Mouse (Mus musculus) C2C12 (cell line): ENCODE data around the gene Aspg. TPM values are rescaled to one million over a fixed set of nuclear protein-coding genes. Genes with fewer than 3 reads are reported as not detected.

ENCODE experiments used
- H3K27me3 ChIP-seq: one replicate; pipeline ENCODE4 v1.6.1; 2011; ENCODE audit not compliant: control insufficient read depth, insufficient read depth, insufficient read length
- H3K36me3 ChIP-seq: one replicate; pipeline ENCODE4 v1.6.1; 2011; ENCODE audit not compliant: control insufficient read depth, insufficient read depth
- H3K4me3 ChIP-seq: one replicate; pipeline ENCODE4 v1.5.1; 2011; ENCODE audit warnings: mild to moderate bottlenecking, control low read depth; ENCODE audit not compliant: poor library complexity, insufficient read depth, severe bottlenecking
- H3K79me2 ChIP-seq: one replicate; pipeline ENCODE4 v1.6.1; 2011; ENCODE audit not compliant: control insufficient read depth, insufficient read depth
- H3K79me3 ChIP-seq: one replicate; pipeline ENCODE4 v1.6.1; 2011; ENCODE audit warnings: low read depth, control low read depth
- H3ac ChIP-seq: one replicate; pipeline ENCODE3; 2011; ENCODE audit warnings: low read depth; ENCODE audit not compliant: control insufficient read depth, insufficient read length
- CEBPB ChIP-seq: IDR thresholded peaks from one replicate; pipeline ENCODE4 v1.6.1; 2011; ENCODE audit warnings: low read depth, mild to moderate bottlenecking, control low read depth, moderate library complexity
- CTCF ChIP-seq: IDR thresholded peaks from one replicate; pipeline ENCODE4 v1.5.1; 2011; ENCODE audit not compliant: control insufficient read depth, insufficient read depth, insufficient read length
- FOSL1 ChIP-seq: IDR thresholded peaks from one replicate; pipeline ENCODE4 v1.8.0; 2011; ENCODE audit warnings: mild to moderate bottlenecking, low read length; ENCODE audit not compliant: poor library complexity, insufficient read depth, severe bottlenecking
- MAX ChIP-seq: IDR thresholded peaks from one replicate; pipeline ENCODE4 v1.6.1; 2011; ENCODE audit warnings: mild to moderate bottlenecking, control low read depth
- MYOD1 ChIP-seq: IDR thresholded peaks from one replicate; pipeline ENCODE4 v1.6.1; 2011; ENCODE audit warnings: low read depth; ENCODE audit not compliant: control insufficient read depth, insufficient read length
- MYOG ChIP-seq: IDR thresholded peaks from one replicate; pipeline ENCODE4 v1.6.1; 2011; ENCODE audit not compliant: control insufficient read depth, insufficient read length; ENCODE audit errors: extremely low read depth
- USF1 ChIP-seq: IDR thresholded peaks from one replicate; pipeline ENCODE4 v1.6.1; 2011; ENCODE audit warnings: low read depth, mild to moderate bottlenecking, control low read depth, moderate library complexity
- polyA plus RNA-seq: library from polyadenylated mRNA; unstranded; fragments of >200 nt; fragmentation: generic; extraction: Trizol; gene quantifications from one replicate; pipeline ENCODE4 v1.2.1, GENCODE M21; 2012; ENCODE audit warnings: missing spikeins

Gene Aspg
- polyA plus RNA-seq, 1 experiment = 0.13 TPM

DNA sequence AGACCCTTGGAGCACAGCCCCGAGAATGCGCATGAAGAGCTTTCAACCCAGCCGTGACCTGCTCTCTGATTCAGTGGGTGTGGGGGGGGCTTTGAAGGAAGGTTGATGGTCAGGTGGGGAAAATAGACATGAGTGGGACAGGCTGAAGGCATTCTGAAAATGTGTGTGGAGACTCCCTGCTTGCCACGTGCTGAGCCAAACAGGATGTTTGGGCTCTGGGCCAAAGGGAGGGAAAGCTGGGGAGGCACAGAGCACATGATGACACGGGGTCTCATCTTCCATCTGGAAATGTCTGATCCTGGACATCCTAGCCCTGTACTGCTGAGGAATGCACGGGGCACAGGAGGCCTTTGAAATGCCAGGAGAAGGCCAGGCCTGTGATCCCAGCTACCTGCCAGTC, 19.8 kb upstream of the Aspg start:
- no peaks in the 10 kb centered on the region for H3K36me3 ChIP-seq
- H3ac ChIP-seq = no peak overlapping the region
- H3K4me3 ChIP-seq = no peak overlapping the region
- H3K79me3 ChIP-seq = no peaks in the 10 kb centered on the region
- H3K27me3 ChIP-seq = no peaks in the 10 kb centered on the region
- H3K79me2 ChIP-seq = no peaks in the 10 kb centered on the region
- no peak for TF ChIP-seq MAX

- TF ChIP-seq MYOD1 (no peak), FOSL1 (no peak)
- Histone ChIP-seq H3K27me3 (no peaks in the 10 kb centered on the region), H3K79me2 (no peaks in the 10 kb centered on the region), H3K4me3 (no peak overlapping the region), H3K79me3 (no peaks in the 10 kb centered on the region), H3ac (no peak overlapping the region), H3K36me3 (no peaks in the 10 kb centered on the region)
Measured at GRCm38 (mm10) chr12:112088609-112089324, 17.7 kb upstream of the Aspg start.

DNA sequence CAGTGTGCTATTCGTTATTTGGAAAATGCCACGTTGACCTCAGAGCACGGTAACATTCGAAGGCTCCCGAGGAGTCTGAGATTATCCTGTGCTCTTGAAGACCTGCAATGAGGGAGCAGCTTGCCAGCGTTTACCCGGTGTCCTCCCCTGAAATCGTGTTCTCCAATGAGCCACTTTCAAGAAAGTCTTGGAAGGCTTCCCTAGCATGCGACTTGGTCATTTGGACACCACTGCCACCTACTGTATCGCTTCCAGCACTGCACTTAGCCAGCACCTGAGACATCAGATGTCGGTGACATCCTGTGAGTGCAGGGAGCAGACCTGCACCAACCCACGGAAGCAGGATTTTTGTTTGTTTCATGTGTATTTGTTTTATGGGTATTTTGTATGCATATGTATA, 15.4 kb upstream of the Aspg start:
- Histone ChIP-seq H3K4me3 (no peak overlapping the region), H3ac (no peak overlapping the region), H3K27me3 (no peaks in the 10 kb centered on the region), H3K36me3 (no peaks in the 10 kb centered on the region), H3K79me2 (no peaks in the 10 kb centered on the region), H3K79me3 (no peaks in the 10 kb centered on the region)
- TF ChIP-seq USF1 (no peak), CTCF (peak; percentile 69)

GRCm38 (mm10) chr12:112094261-112094880, 12.1 kb upstream of the Aspg start:
- no peaks in the 10 kb centered on the region for H3K79me2 ChIP-seq
- H3K36me3 ChIP-seq = no peaks in the 10 kb centered on the region
- no peak overlapping the region for H3ac ChIP-seq
- H3K79me3 ChIP-seq = no peaks in the 10 kb centered on the region
- H3K27me3 ChIP-seq = no peaks in the 10 kb centered on the region
- TF ChIP-seq CEBPB (no peak), MYOD1 (no peak), MAX (no peak), MYOG (no peak), FOSL1 (no peak)
- no peak overlapping the region for H3K4me3 ChIP-seq

DNA sequence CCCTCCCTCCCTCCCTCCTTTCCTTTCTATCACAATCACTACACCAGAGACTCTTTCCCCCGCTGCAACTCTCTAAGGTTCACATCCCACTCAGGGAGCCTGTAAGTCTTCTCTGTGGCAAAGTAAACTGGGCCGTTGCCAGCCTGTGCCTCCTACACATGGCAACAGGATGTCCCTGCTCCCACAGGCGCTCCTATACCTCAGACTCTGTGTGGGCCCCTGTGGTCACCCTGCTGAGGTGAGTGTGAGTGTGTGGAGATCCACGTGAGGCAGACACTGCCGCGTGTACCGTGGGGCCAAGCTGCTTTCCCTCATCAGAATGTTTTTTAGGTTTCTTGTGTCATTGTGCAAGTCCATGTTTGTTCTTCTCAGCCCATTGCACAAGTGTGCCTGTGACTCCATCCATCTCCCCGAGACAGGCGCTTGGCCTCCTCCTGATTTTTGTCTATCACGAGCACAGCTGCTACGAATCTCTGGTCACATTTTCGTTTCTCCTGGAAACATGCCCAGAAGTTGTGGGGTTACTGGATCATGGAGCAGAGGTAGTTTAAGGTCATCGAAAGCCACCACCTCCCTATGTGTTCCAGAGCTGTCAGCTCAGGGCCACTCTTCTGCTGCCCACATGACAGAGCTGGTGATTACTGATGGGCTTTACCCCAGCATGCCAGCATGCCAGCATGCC, 10.3 kb upstream of the Aspg start:
- H3K36me3 ChIP-seq = no peaks in the 10 kb centered on the region
- no peak overlapping the region for H3ac ChIP-seq
- no peak overlapping the region for H3K4me3 ChIP-seq
- no peaks in the 10 kb centered on the region for H3K27me3 ChIP-seq
- TF ChIP-seq MYOG = no peak
- peak; percentile 60 for TF ChIP-seq CEBPB
- TF ChIP-seq USF1 = no peak
- no peak for TF ChIP-seq MYOD1
- H3K79me2 ChIP-seq = no peaks in the 10 kb centered on the region
- H3K79me3 ChIP-seq = no peaks in the 10 kb centered on the region

- Histone ChIP-seq H3K27me3 (no peaks in the 10 kb centered on the region), H3ac (no peak overlapping the region), H3K79me3 (no peaks in the 10 kb centered on the region), H3K79me2 (no peaks in the 10 kb centered on the region), H3K4me3 (no peak overlapping the region), H3K36me3 (no peaks in the 10 kb centered on the region)
- TF ChIP-seq CEBPB (no peak), FOSL1 (no peak)
Measured at GRCm38 (mm10) chr12:112096733-112097117, 9.8 kb upstream of the Aspg start.
